Mouse (Mus musculus): ENCODE results near the gene Sstr3.

The Sstr3 gene

DNA sequence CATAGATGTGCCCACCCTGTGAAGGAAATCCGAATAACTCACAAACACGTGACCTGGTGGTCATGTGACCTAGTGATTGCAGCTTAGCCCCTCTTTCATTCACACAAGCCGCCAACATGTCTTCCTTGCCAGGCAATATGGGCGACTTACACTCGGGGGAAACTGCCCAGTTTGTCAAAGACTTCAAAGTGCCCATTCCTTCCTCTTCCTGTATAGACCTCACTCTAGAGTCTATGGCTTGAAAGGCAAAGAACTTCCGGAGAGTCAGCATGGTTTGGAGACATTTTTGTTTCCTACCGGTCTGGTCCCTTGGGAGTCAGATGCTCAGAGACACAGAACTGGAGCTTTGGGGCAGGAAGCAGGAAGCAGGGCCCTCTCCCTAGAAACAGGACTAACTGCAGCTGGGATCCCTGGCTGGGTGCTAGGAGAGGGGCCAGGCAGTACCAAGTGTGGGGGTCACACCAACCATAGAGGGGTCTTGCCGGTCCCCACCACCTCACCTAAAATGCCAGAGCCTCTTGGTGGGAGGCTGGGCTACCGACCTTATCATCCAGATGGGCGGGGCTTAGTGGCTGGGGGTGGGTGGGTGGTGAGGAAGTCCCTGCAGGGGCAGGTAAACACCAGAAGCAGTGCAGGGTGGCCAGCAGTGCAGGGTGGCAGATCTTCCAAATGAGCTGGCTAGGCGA, 15.6 kb downstream of the Sstr3 start:
- TF ChIP-seq GATA4 (IDR thresholded peaks at IDR 0.05; ENCODE audit: insufficient replicate concordance, low read length) = no peak

DNA sequence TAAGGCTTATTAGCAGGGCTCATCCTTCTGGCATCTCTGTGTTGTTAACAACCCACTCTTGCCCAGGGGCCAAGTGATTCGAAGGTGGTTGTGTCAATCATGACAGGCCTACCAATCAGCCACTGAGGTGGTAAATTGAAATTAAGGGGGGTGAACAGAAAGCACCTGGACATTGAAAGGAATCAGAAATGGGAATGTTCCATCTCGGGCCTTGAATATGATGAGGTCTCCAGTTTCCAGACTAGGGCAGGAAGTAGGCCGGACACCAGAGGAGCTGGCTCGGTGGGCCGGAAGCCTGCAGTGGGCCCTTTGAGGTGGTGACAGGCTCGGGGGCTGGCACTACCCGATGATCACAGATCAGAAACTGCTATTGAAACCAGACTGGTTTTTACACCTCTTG, 16.5 kb downstream of the Sstr3 start:
- no peak for TF ChIP-seq GATA4 (IDR thresholded peaks at IDR 0.05; ENCODE audit: insufficient replicate concordance, low read length)

DNA sequence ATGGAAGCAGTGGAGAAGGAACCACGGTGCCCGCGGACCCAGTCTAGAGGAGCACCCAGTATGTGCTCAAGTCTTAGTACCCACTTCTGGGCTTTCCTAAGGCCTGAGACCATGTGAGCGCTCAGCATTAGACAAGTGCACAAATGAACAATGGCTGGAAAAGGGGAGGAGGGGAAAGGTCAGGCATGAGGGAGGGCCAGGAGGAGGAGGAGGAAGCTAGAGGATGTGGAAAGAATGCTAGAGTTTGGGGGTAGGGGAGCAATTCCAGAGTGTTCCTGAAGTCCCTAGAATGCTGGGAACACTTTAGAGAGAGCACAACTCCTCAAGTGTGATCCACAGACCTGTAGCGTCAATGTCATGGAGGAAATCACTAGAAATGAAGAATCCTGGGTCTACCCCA, 20.3 kb downstream of the Sstr3 start:
- no peak for TF ChIP-seq GATA4 (IDR thresholded peaks at IDR 0.05; ENCODE audit: insufficient replicate concordance, low read length)

DNA sequence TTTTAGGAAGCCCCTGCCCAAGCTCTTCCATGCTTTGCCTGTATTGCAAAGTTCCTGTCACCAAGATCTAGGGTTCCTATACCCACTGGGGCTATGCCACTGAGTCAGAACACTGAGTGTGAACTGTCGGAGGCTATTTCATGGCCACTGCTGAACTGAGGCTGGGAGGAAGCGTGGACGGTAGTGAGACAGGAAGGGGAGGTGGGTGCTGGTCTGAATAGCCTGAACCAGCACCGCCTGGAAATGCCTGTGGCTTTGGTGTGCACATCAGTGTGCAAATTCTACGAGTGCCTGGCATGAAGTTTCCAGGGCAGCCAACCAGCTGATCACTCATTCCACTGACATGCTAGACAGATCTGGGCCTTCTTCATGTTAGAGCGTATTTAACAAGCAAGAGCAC, 22.6 kb downstream of the Sstr3 start:
- no peak for TF ChIP-seq GATA4 (IDR thresholded peaks at IDR 0.05; ENCODE audit: insufficient replicate concordance, low read length)

DNA sequence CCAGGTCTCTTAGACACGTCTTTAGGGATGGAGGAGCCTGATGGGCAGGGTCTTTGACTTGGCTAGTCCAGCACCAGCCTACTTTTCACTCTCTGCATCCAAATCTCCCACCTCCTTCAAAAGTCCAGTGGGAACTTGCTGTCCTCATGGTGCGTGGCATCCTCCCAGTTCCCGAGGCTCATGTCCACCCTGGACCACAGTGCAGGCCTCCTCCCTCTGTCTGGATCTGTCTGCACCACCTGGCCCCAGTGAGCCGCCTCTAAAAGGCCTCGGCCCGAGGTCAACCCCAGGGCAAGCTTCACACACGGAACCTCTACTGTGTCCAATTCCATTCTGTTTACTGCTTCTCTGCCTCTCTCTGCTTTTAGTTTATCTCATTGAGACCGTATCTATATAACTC, 23.2 kb downstream of the Sstr3 start:
- TF ChIP-seq GATA4 (IDR thresholded peaks at IDR 0.05; ENCODE audit: insufficient replicate concordance, low read length) = no peak

DNA sequence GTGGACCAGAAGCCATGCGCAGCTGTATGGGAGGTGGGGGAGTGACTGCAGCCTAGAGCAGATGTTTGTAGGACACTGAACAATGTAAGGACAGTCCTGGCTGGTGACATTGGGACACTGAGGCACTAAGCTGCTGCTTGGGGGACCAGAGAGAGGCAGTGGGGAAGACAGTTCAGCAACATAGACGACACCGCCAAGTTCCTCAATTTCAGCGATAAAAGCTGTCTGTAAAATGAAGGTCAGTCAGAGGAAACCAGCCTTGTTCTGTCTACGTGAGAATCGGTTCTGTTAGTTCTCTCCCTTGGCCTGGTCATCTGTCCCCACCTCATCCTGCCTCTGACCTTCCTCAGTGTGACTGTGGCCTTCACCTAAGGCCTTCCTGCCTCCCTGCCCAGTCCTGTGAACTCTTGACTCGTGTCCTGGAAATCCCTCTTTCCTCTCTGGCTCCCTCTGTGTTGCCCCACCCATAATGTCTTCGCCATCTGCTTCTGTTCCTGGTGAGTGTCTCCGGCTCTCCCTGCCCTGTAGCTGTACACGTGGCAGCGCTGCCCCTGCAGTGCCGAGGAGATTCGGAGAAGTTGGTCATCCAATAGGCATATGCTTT, 24.3 kb downstream of the Sstr3 start:
- TF ChIP-seq GATA4 (IDR thresholded peaks at IDR 0.05; ENCODE audit: insufficient replicate concordance, low read length) = peak; percentile 56; the same call in 1 of the 2 replicates

DNA sequence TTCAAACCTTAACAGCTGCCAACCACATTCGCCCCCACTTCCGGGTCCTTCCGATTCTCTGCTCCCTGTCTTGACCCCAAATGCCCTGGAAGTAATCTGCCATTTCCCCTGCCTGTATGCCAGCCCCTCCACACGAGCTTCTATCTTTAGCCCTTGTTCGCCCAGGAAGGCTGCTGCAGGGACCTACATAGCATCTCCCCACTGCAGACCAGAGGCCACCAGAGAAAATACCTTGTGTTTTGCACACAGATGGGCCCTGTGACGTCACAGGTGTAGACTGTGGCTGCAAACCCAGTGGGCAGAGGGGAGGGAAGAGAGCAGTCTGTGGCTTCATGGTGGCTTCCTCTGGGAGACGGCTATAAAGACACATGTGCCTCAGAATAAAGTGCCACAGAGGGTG, 26.3 kb downstream of the Sstr3 start:
- TF ChIP-seq GATA4 (IDR thresholded peaks at IDR 0.05; ENCODE audit: insufficient replicate concordance, low read length) = no peak

DNA sequence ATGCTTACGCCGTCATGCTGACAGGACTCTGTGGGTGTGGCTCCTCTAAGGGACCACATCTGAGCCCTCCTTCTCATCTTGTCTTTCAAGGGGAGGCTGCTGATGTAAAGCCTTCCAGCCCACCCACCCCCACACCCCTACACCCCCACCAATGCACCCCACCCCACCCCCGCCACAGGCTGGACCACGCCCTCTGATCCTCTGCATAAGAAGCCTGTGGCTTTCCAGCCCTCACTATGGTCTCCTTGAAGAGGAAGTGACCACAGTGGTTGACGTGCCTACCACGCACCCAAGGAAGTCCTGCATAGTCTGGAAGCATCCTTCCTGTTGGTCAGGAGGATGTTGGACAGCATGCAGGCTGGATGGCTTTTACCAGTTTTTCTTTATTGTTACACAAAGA, 28.7 kb downstream of the Sstr3 start:
- no peak for TF ChIP-seq GATA4 (IDR thresholded peaks at IDR 0.05; ENCODE audit: insufficient replicate concordance, low read length)

DNA sequence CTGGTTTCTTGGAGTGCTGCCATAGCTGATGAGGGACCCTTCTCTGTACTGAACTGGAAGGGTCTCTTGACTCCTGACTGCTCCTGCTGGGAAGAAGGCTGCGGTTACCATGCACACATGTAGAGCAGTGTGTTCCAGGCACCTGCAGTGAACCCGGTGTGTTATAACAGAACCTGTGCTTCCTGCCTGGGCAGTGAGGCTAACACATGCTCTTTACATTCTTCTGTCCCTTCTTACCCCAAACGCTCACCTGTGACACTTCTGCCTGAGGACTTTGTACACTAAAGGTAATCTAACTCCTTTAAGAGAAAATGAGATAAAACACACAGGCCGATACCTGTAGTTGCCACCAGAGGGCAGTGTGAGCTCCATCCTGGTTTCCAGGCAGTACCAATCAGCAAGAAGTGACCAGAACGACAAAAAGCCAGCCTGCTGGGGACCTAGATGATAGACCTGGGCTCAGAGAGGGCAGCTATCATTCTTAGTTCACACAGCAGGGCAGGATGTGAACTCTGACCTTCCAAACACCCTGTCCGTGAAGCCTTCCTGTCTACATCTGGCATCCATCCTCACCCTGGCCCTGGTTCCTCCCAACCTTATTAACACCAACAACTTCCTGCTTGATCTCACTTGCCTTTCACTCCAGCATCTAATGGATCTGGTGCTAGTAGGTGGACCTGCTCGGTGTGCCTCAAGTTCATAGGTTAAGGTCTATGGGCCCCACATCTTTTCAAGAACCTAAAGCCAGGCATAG, 29.9 kb downstream of the Sstr3 start:
- TF ChIP-seq GATA4 (IDR thresholded peaks at IDR 0.05; ENCODE audit: insufficient replicate concordance, low read length) = peak; percentile 50; the same call in 1 of the 2 replicates

DNA sequence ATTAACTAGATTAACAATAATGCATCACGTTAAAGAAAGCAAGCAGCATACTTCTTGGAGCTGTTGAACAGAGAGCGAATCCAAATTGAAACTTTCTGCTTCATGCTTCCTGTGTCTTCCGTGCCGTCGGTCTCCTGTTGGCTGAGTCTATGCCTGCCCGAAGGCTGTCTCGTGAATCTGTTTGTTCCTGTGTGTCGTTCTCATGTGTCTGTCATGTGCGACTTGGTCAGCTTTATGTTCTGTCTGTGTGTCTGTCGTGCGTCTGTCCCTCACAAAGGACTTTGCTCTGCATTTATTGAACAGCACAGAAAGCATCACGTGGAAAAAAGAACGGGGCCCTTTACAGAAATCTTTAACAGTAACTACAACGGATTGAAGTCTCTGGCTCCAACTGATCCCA, 31.5 kb downstream of the Sstr3 start:
- TF ChIP-seq GATA4 (IDR thresholded peaks at IDR 0.05; ENCODE audit: insufficient replicate concordance, low read length) = no peak

DNA sequence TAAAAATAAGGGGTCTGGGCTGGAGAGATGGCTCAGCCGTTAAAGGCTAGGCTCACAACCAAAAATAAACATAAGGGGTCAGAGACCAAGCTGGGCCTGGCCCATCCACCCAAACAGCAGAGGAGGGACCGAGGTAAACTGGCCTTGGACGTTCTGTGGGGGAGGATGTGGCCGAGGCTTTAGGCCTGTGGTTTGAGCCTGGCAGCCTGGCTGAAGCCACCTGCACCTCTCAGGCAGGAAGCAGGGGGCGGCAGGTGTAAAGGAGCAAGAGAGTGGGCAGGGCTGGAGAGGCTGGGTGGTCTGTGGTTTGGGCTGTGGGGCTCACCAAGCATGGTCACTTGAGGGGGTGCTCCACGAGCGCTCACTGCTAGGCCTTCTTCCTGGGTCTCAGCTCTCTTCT, 32.5 kb downstream of the Sstr3 start:
- TF ChIP-seq GATA4 (IDR thresholded peaks at IDR 0.05; ENCODE audit: insufficient replicate concordance, low read length) = no peak

DNA sequence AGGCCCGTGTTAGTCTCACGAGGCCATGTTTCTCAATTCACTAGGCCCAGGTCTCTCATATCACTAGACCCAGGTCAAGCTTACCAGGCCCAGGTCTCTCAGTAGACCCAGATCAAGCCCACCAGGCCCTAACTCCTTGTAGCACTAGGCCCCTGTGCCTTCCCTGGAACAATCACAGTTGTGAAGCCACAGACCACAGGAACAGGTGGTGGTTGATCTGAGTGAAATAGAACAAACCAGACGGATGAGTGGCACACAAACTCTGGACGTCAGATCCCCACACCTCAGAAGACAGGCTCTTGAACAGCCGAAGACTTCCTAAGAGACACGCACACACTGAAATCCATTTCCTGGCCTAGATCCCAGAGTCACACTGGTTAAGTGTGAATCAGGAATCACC, 33.7 kb downstream of the Sstr3 start:
- no peak for TF ChIP-seq GATA4 (IDR thresholded peaks at IDR 0.05; ENCODE audit: insufficient replicate concordance, low read length)

DNA sequence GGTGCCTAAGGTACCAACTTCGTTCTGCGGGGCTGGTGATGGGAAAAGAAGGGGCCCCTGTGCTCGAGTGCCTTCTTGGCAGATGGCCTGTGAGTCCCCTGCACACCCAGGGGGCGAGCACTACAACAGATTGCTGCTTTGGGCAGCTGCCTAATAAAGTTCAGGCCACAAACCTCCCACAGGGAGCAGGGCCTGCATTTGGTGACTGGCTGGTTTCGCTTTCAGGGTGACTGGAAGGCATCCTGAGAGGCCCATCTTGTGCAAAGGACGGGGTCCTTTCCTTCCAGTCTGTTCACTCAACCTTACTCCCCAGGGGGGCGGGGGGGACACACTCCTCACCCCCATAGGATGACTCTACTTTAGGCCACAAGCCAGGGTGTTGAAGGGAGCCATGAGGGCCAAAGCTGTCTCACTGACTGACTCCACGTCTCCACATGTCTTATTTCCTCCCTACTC, 34.3 kb downstream of the Sstr3 start:
- TF ChIP-seq GATA4 (IDR thresholded peaks at IDR 0.05; ENCODE audit: insufficient replicate concordance, low read length) = no peak

DNA sequence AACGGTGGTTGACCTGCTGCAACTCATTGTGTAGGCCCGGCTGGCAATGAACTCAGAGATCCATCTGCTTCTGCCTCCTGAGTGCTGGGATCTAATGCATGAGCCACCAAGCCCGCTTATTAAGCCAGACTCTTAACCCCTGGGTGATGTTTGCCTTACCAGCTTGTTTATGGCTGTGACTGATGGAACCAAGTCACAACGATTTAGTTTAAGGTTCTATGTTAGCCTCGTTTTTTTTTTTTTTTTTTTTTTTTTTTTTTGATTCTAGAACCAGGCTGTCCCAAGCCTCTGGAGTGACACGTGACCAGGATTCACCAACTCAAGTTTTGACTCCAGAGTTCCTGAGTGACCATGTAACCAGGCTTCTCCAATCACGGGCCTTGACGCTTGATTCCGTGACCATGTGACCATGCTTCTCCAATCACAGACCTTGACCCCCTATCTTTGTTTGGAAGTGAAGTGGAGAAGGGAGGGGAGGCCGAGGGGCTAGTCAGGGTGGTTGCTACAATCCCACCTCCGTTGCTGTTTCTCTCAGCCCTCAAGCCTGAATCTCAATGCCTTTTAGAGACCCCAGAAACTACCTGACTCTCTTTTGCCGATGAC, 35.1 kb downstream of the Sstr3 start:
- TF ChIP-seq GATA4 (IDR thresholded peaks at IDR 0.05; ENCODE audit: insufficient replicate concordance, low read length) = no peak

DNA sequence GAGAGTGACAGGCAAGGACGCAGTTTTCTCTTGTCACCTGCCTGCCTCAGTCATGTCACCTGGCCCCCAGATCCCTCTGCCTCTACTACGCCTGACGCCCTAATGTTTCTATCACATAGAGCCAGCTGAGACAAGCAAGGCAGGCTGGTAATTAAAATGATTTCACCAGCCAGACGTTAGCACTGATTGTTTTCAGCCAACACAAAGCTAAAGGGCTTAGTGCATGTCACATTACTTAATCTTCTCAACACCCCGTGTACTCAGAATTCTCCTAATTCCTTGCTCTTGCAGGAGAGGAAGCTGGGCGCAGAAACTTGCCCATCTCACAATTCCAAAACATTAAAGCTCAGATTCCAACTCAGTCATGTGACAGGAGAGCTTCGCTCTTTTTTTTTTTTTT, 36.0 kb downstream of the Sstr3 start:
- no peak for TF ChIP-seq GATA4 (IDR thresholded peaks at IDR 0.05; ENCODE audit: insufficient replicate concordance, low read length)

DNA sequence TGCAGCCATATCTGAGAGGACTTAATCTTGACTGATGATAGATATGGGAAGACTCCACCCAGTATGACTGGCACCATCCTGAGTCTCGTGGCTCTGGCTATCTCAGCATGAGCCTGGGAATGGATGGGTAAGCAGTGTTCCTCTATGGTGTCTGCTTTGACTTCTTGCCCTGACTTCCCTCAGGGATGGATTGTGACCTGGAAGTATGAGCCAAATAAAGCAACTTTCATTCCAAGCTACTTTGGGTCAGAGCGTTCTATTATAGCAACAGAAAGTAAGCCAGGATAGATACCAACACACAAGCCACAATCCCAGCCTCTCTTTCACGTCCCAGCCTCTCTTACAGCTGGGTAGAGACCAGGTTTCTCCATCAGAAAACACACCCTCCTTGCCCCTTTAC, 38.9 kb downstream of the Sstr3 start:
- TF ChIP-seq GATA4 (IDR thresholded peaks at IDR 0.05; ENCODE audit: insufficient replicate concordance, low read length) = no peak

All from liver, adult (tissue).